Mouse (Mus musculus) embryonic facial prominence, embryonic 13.5 days (tissue): ENCODE measurements around the gene Ntng1. TPM values are rescaled to one million over a fixed set of nuclear protein-coding genes. Genes with fewer than 3 reads are reported as not detected.
A peak's percentile ranks its signal among the peaks of the same experiment; 100 is the strongest.

ENCODE experiments used
- ATAC-seq: fragments of 200-750 bp; cut with Nextera tagmentation; 2 replicates; pipeline ENCODE4 v1.8.0; 2017; ENCODE audit warnings: low read depth; ENCODE audit not compliant: insufficient number of reproducible peaks, insufficient read depth, low FRiP score, low TSS enrichment
- H3K27ac ChIP-seq: fragments of 300-500 bp; sonication (generic); 2 replicates; pipeline ENCODE4 v1.5.1; 2015; ENCODE audit warnings: moderate library complexity, mild to moderate bottlenecking, inconsistent platforms
- H3K27me3 ChIP-seq: fragments of 300-500 bp; sonication (generic); 2 replicates; pipeline ENCODE4 v1.6.1; 2015; ENCODE audit warnings: mild to moderate bottlenecking, inconsistent platforms
- H3K36me3 ChIP-seq: fragments of 300-500 bp; sonication (generic); 2 replicates; pipeline ENCODE4 v1.6.1; 2015; ENCODE audit warnings: mild to moderate bottlenecking, inconsistent platforms
- H3K4me1 ChIP-seq: fragments of 300-500 bp; sonication (generic); 2 replicates; pipeline ENCODE4 v1.6.1; 2015; ENCODE audit warnings: inconsistent platforms
- H3K4me2 ChIP-seq: fragments of 300-500 bp; sonication (generic); 2 replicates; pipeline ENCODE4 v1.6.1; 2015; ENCODE audit warnings: moderate library complexity, mild to moderate bottlenecking, inconsistent platforms
- H3K4me3 ChIP-seq: fragments of 300-500 bp; sonication (generic); 2 replicates; pipeline ENCODE4 v1.5.1; 2015; ENCODE audit warnings: mild to moderate bottlenecking, inconsistent platforms
- H3K9ac ChIP-seq: fragments of 300-500 bp; sonication (generic); 2 replicates; pipeline ENCODE4 v1.6.1; 2015; ENCODE audit warnings: mild to moderate bottlenecking, inconsistent platforms
- H3K9me3 ChIP-seq: fragments of 300-500 bp; sonication (generic); 2 replicates; pipeline ENCODE4 v1.6.1; 2016; ENCODE audit warnings: inconsistent platforms
- WGBS: fragments of 180-500 bp; shearing (Covaris S2); methylation state at CpG from one replicate; pipeline ENCODE4 v1.1.7; 2015; ENCODE audit warnings: mixed read lengths; 5-methylcytosine and 5-hydroxymethylcytosine counted together
- polyA plus RNA-seq: library from polyadenylated mRNA; unstranded; fragments of >200 nt; fragmentation: Nextera tagmentation; extraction: Ambion mirVana; gene quantifications from 2 replicates; pipeline ENCODE4 v1.2.1, GENCODE M21; 2015

Ntng1 gene
- 5.9 and 7.3 TPM in 2 replicates for polyA plus RNA-seq

- H3K36me3 ChIP-seq: no peaks in the 10 kb centered on the region
- peak within 1 kb of the TSS; percentile 74 for H3K9ac ChIP-seq
- H3K4me1 ChIP-seq: 0 out of 2 replicates have a peak, but pooled peaks cover 7% of the 10 kb centered on the region
- under 1% methylated on average over 52 of the region's 52 CpGs for WGBS
- H3K9me3 ChIP-seq: no peaks in the 10 kb centered on the region
- peaks cover 15% of the 10 kb centered on the region for H3K27me3 ChIP-seq
- peak within 1 kb of the TSS; percentile 95 for H3K4me2 ChIP-seq
- peak within 1 kb of the TSS; percentile 67 for H3K4me3 ChIP-seq
- peak within 1 kb of the TSS; percentile 48 for H3K27ac ChIP-seq
- peak; percentile 64; the same call in 1 of the 2 replicates for ATAC-seq
Measured at GRCm38 (mm10) chr3:110143206-110144061, at the start of gene Ntng1. Gene Ntng1, minus strand, starts transcription at chr3:110144011.

- no peaks in the 10 kb centered on the region for H3K4me1 ChIP-seq
- H3K9me3 ChIP-seq: no peaks in the 10 kb centered on the region
- WGBS: 78% methylated on average over 5 of the region's 5 CpGs
- no peak overlapping the region for H3K9ac ChIP-seq
- H3K27ac ChIP-seq: no peak overlapping the region
- H3K4me2 ChIP-seq: no peak overlapping the region
- no peak overlapping the region for H3K4me3 ChIP-seq
- ATAC-seq: no peak
- H3K36me3 ChIP-seq: no peaks in the 10 kb centered on the region
- H3K27me3 ChIP-seq: no peaks in the 10 kb centered on the region
Measured at GRCm38 (mm10) chr3:110187401-110187948, 43.7 kb upstream of the Ntng1 start.

- Histone ChIP-seq H3K36me3 (no peaks in the 10 kb centered on the region), H3K9ac (no peak overlapping the region), H3K9me3 (no peaks in the 10 kb centered on the region), H3K4me2 (no peak overlapping the region), H3K4me1 (0 out of 2 replicates have a peak, but pooled peaks cover under 1% of the 10 kb centered on the region), H3K27me3 (peaks cover 12% of the 10 kb centered on the region), H3K4me3 (no peak overlapping the region), H3K27ac (no peak overlapping the region)
- no peak for ATAC-seq
- WGBS: 85% methylated on average over 7 of the region's 7 CpGs
Measured at GRCm38 (mm10) chr3:110149089-110149488, 5.3 kb upstream of the Ntng1 start.

- H3K4me2 ChIP-seq: peak overlapping the region; percentile 95
- WGBS: 36% methylated on average over 6 of the region's 6 CpGs
- H3K9me3 ChIP-seq: no peaks in the 10 kb centered on the region
- H3K36me3 ChIP-seq: no peaks in the 10 kb centered on the region
- H3K4me1 ChIP-seq: 0 out of 2 replicates have a peak, but pooled peaks cover 7% of the 10 kb centered on the region
- no peak overlapping the region for H3K27ac ChIP-seq
- H3K4me3 ChIP-seq: peak overlapping the region; percentile 67
- no peak for ATAC-seq
- no peak overlapping the region for H3K9ac ChIP-seq
- peaks cover 15% of the 10 kb centered on the region for H3K27me3 ChIP-seq
Measured at GRCm38 (mm10) chr3:110144301-110145055, 667 bp upstream of the Ntng1 start.

- Histone ChIP-seq H3K27ac (no peak overlapping the region), H3K27me3 (peaks cover 15% of the 10 kb centered on the region), H3K9me3 (no peaks in the 10 kb centered on the region), H3K36me3 (no peaks in the 10 kb centered on the region), H3K4me1 (0 out of 2 replicates have a peak, but pooled peaks cover 7% of the 10 kb centered on the region), H3K9ac (peak overlapping the region; percentile 74), H3K4me3 (peak overlapping the region; percentile 67), H3K4me2 (peak overlapping the region; percentile 95)
- ATAC-seq: 0 out of 2 replicates have a peak, but pooled peaks have one; percentile 58
- WGBS: under 1% methylated on average over 75 of the region's 77 CpGs
Measured at GRCm38 (mm10) chr3:110142314-110143205, 1.3 kb downstream of the Ntng1 start.

- peak overlapping the region; percentile 95 for H3K4me2 ChIP-seq
- peak overlapping the region; percentile 67 for H3K4me3 ChIP-seq
- no peaks in the 10 kb centered on the region for H3K9me3 ChIP-seq
- H3K27ac ChIP-seq: no peak overlapping the region
- no peak; the same call in 1 of the 2 replicates for ATAC-seq
- 0 out of 2 replicates have a peak, but pooled peaks cover 7% of the 10 kb centered on the region for H3K4me1 ChIP-seq
- H3K9ac ChIP-seq: peak overlapping the region; percentile 74
- WGBS: 1% methylated on average over 13 of the region's 13 CpGs
- peaks cover 15% of the 10 kb centered on the region for H3K27me3 ChIP-seq
- no peaks in the 10 kb centered on the region for H3K36me3 ChIP-seq
Measured at GRCm38 (mm10) chr3:110141351-110142302, 2.2 kb downstream of the Ntng1 start.

GRCm38 (mm10) chr3:110136115-110136514 lies 7.7 kb downstream of the Ntng1 start:
- 4% methylated on average over 1 of the region's 1 CpGs for WGBS
- Histone ChIP-seq H3K4me1 (no peaks in the 10 kb centered on the region), H3K9me3 (no peaks in the 10 kb centered on the region), H3K9ac (no peak overlapping the region), H3K27ac (no peak overlapping the region), H3K4me3 (no peak overlapping the region), H3K36me3 (no peaks in the 10 kb centered on the region), H3K4me2 (no peak overlapping the region), H3K27me3 (no peaks in the 10 kb centered on the region)
- ATAC-seq: no peak

- no peak overlapping the region for H3K4me2 ChIP-seq
Measured at GRCm38 (mm10) chr3:110133150-110133549, 10.7 kb downstream of the Ntng1 start.

GRCm38 (mm10) chr3:110132289-110132688 lies 11.5 kb downstream of the Ntng1 start:
- 77% methylated on average over 8 of the region's 8 CpGs for WGBS
- ATAC-seq: no peak

More at GRCm38 (mm10) chr3:110133150-110133549, 10.7 kb downstream of the Ntng1 start:
- H3K27ac ChIP-seq: no peak overlapping the region
- WGBS: 83% methylated on average over 9 of the region's 9 CpGs
- H3K9me3 ChIP-seq: no peaks in the 10 kb centered on the region
- H3K27me3 ChIP-seq: no peaks in the 10 kb centered on the region
- H3K4me1 ChIP-seq: no peaks in the 10 kb centered on the region
- ATAC-seq: no peak
- no peak overlapping the region for H3K9ac ChIP-seq
- H3K36me3 ChIP-seq: no peaks in the 10 kb centered on the region
- H3K4me3 ChIP-seq: no peak overlapping the region

More at GRCm38 (mm10) chr3:110132289-110132688, 11.5 kb downstream of the Ntng1 start:
- Histone ChIP-seq H3K27ac (no peak overlapping the region), H3K9ac (no peak overlapping the region), H3K9me3 (no peaks in the 10 kb centered on the region), H3K4me1 (no peaks in the 10 kb centered on the region), H3K36me3 (no peaks in the 10 kb centered on the region), H3K27me3 (no peaks in the 10 kb centered on the region), H3K4me2 (no peak overlapping the region), H3K4me3 (no peak overlapping the region)
